Mouse (Mus musculus) limb, embryonic 14.5 days (tissue): Measurements from ENCODE around the gene Gstk1. TPM values are rescaled to one million over a fixed set of nuclear protein-coding genes. Genes with fewer than 3 reads are reported as not detected.

ENCODE experiments used
- ATAC-seq: fragments of 200-750 bp; cut with Nextera tagmentation; 2 replicates; pipeline ENCODE4 v1.8.0; 2017; ENCODE audit warnings: low read depth, moderate number of reproducible peaks, moderate TSS enrichment; ENCODE audit not compliant: low FRiP score
- DNase-seq: peaks from one replicate; pipeline ENCODE4 v3.0.0-alpha.2; 2015; ENCODE audit warnings: low spot score
- H3K27ac ChIP-seq: fragments of 300-500 bp; sonication (generic); replicated peaks from 2 replicates; pipeline ENCODE4 v1.5.1; 2014; ENCODE audit warnings: low read depth, mild to moderate bottlenecking, low read length, moderate library complexity, mixed read lengths
- H3K27me3 ChIP-seq: fragments of 300-500 bp; sonication (generic); 2 replicates; pipeline ENCODE4 v1.6.1; 2014; ENCODE audit warnings: low read length, mixed read lengths; ENCODE audit not compliant: control insufficient read depth, insufficient read depth
- H3K36me3 ChIP-seq: fragments of 300-500 bp; sonication (generic); 2 replicates; pipeline ENCODE4 v1.6.1; 2014; ENCODE audit warnings: mild to moderate bottlenecking, low read length, moderate library complexity, mixed read lengths; ENCODE audit not compliant: control insufficient read depth, insufficient read depth
- H3K4me1 ChIP-seq: fragments of 300-500 bp; sonication (generic); 2 replicates; pipeline ENCODE4 v1.6.1; 2014; ENCODE audit warnings: antibody characterized with exemption, low read length, mixed read lengths; ENCODE audit not compliant: control insufficient read depth, insufficient read depth
- H3K4me2 ChIP-seq: fragments of 300-500 bp; sonication (generic); replicated peaks from 2 replicates; pipeline ENCODE4 v1.6.1; 2014; ENCODE audit warnings: low read depth, mild to moderate bottlenecking, low read length, moderate library complexity; ENCODE audit not compliant: severe bottlenecking
- H3K4me3 ChIP-seq: fragments of 300-500 bp; sonication (generic); replicated peaks from 2 replicates; pipeline ENCODE4 v1.5.1; 2014; ENCODE audit warnings: low read length
- H3K9ac ChIP-seq: fragments of 300-500 bp; sonication (generic); 2 replicates; pipeline ENCODE4 v1.6.1; 2014; ENCODE audit warnings: mild to moderate bottlenecking, low read depth, low read length, moderate library complexity; ENCODE audit not compliant: severe bottlenecking
- H3K9me3 ChIP-seq: fragments of 300-500 bp; sonication (generic); 2 replicates; pipeline ENCODE4 v1.6.1; 2016; ENCODE audit warnings: low read length; ENCODE audit not compliant: control insufficient read depth
- POLR2A ChIP-seq: fragments of 200-500 bp; IDR thresholded peaks from 2 replicates; pipeline ENCODE4 v1.8.0; 2012; ENCODE audit warnings: inconsistent platforms, mild to moderate bottlenecking, moderate library complexity, borderline replicate concordance; ENCODE audit not compliant: insufficient read depth, insufficient read length; ENCODE audit errors: extremely low read depth
- WGBS: fragments of 180-500 bp; shearing (Covaris S2); extraction: QIAGEN DNeasy Blood & Tissue Kit; methylation state at CpG from one replicate; pipeline ENCODE4 v1.1.7; 2014; 5-methylcytosine and 5-hydroxymethylcytosine counted together
- polyA plus RNA-seq, 2 experiments: library from polyadenylated mRNA; depleted of rRNA in 1 of 2; stranded (reverse) in 1 of 2; unstranded in 1 of 2; fragments of >200 nt; fragmentation: Nextera tagmentation in 1 of 2; extraction: Ambion mirVana in 1 of 2; gene quantifications; 2 replicates each; pipeline versions ENCODE4 v1.2.1 to v1.2.3; 2012 to 2014

The Gstk1 gene
- polyA plus RNA-seq, 2 experiments = 16.7 to 17.9 TPM

GRCm38 (mm10) chr6:42225046-42225445 lies 20.7 kb upstream of the Gstk1 start:
- Histone ChIP-seq H3K9ac (no peak overlapping the region), H3K4me1 (no peaks in the 10 kb centered on the region), H3K27ac (no peak overlapping the region), H3K36me3 (no peaks in the 10 kb centered on the region), H3K4me3 (no peak overlapping the region), H3K4me2 (no peak overlapping the region), H3K27me3 (no peaks in the 10 kb centered on the region), H3K9me3 (no peaks in the 10 kb centered on the region)
- no peak for TF ChIP-seq POLR2A
- WGBS = 75% methylated on average over 4 of the region's 4 CpGs
- DNase-seq (no peak), ATAC-seq (no peak)

GRCm38 (mm10) chr6:42227240-42228101 lies 18.3 kb upstream of the Gstk1 start:
- Histone ChIP-seq H3K27me3 (no peaks in the 10 kb centered on the region), H3K4me3 (no peak overlapping the region), H3K4me2 (no peak overlapping the region), H3K9ac (no peak overlapping the region), H3K27ac (no peak overlapping the region), H3K4me1 (no peaks in the 10 kb centered on the region), H3K36me3 (no peaks in the 10 kb centered on the region), H3K9me3 (no peaks in the 10 kb centered on the region)
- no peak for TF ChIP-seq POLR2A
- WGBS = 29% methylated on average over 17 of the region's 17 CpGs
- peak; percentile 83 for DNase-seq
- peak; percentile 53; the same call in 1 of the 2 replicates for ATAC-seq

- no peaks in the 10 kb centered on the region for H3K36me3 ChIP-seq
- no peaks in the 10 kb centered on the region for H3K27me3 ChIP-seq
- DNase-seq (no peak), ATAC-seq (no peak)
- WGBS = 68% methylated on average over 4 of the region's 4 CpGs
- H3K4me3 ChIP-seq = no peak overlapping the region
- no peaks in the 10 kb centered on the region for H3K9me3 ChIP-seq
- H3K4me2 ChIP-seq = no peak overlapping the region
- no peaks in the 10 kb centered on the region for H3K4me1 ChIP-seq
- no peak overlapping the region for H3K27ac ChIP-seq
- TF ChIP-seq POLR2A = no peak
- no peak overlapping the region for H3K9ac ChIP-seq
These were observed 16.1 kb upstream of the Gstk1 start for GRCm38 (mm10) chr6:42229610-42230009.

GRCm38 (mm10) chr6:42231191-42231590 lies 14.5 kb upstream of the Gstk1 start:
- Histone ChIP-seq H3K36me3 (no peaks in the 10 kb centered on the region), H3K27me3 (no peaks in the 10 kb centered on the region), H3K9ac (no peak overlapping the region), H3K27ac (no peak overlapping the region), H3K4me1 (no peaks in the 10 kb centered on the region), H3K4me2 (no peak overlapping the region), H3K9me3 (no peaks in the 10 kb centered on the region), H3K4me3 (no peak overlapping the region)
- no peak for TF ChIP-seq POLR2A
- no peak for ATAC-seq
- DNase-seq = no peak
- 85% methylated on average over 3 of the region's 3 CpGs for WGBS

GRCm38 (mm10) chr6:42237276-42237805 lies 8.4 kb upstream of the Gstk1 start:
- no peaks in the 10 kb centered on the region for H3K36me3 ChIP-seq
- TF ChIP-seq POLR2A = no peak
- no peaks in the 10 kb centered on the region for H3K27me3 ChIP-seq
- no peaks in the 10 kb centered on the region for H3K9me3 ChIP-seq
- H3K4me1 ChIP-seq = no peaks in the 10 kb centered on the region
- no peak overlapping the region for H3K27ac ChIP-seq
- H3K4me2 ChIP-seq = no peak overlapping the region
- ATAC-seq (no peak), DNase-seq (no peak)
- H3K4me3 ChIP-seq = no peak overlapping the region
- no peak overlapping the region for H3K9ac ChIP-seq
- 67% methylated on average over 6 of the region's 6 CpGs for WGBS
